Mouse (Mus musculus) limb, embryonic 11.5 days (tissue): ENCODE measurements around the gene Frrs1. TPM values are rescaled to one million over a fixed set of nuclear protein-coding genes. Genes with fewer than 3 reads are reported as not detected.

Source experiments
- ATAC-seq: fragments of 200-750 bp; cut with Nextera tagmentation; 2 replicates; pipeline ENCODE4 v1.8.0; 2017; ENCODE audit warnings: low read depth; ENCODE audit not compliant: insufficient number of reproducible peaks, low FRiP score, low TSS enrichment
- DNase-seq: peaks from one replicate; pipeline ENCODE4 v3.0.0-alpha.2; 2015; ENCODE audit warnings: low spot score
- H3K27ac ChIP-seq: fragments of 300-500 bp; sonication (generic); replicated peaks from 2 replicates; pipeline ENCODE4 v1.5.1; 2014; ENCODE audit warnings: low read depth, mild to moderate bottlenecking, low read length
- H3K27me3 ChIP-seq: fragments of 300-500 bp; sonication (generic); 2 replicates; pipeline ENCODE4 v1.6.1; 2014; ENCODE audit warnings: mild to moderate bottlenecking, low read length, mixed read lengths; ENCODE audit not compliant: control insufficient read depth, insufficient read depth
- H3K36me3 ChIP-seq: fragments of 300-500 bp; sonication (generic); 2 replicates; pipeline ENCODE4 v1.6.1; 2014; ENCODE audit warnings: mild to moderate bottlenecking, low read length, moderate library complexity, mixed read lengths; ENCODE audit not compliant: control insufficient read depth, insufficient read depth
- H3K4me1 ChIP-seq: fragments of 300-500 bp; sonication (generic); 2 replicates; pipeline ENCODE4 v1.6.1; 2014; ENCODE audit warnings: low read length, mixed read lengths; ENCODE audit not compliant: control insufficient read depth, insufficient read depth
- H3K4me2 ChIP-seq: fragments of 300-500 bp; sonication (generic); 2 replicates; pipeline ENCODE4 v1.6.1; 2014; ENCODE audit warnings: low read depth, mild to moderate bottlenecking, moderate library complexity; ENCODE audit not compliant: severe bottlenecking
- H3K4me3 ChIP-seq: fragments of 300-500 bp; sonication (generic); 2 replicates; pipeline ENCODE4 v1.5.1; 2014; ENCODE audit warnings: low read depth, low read length
- H3K9ac ChIP-seq: fragments of 300-500 bp; sonication (generic); 2 replicates; pipeline ENCODE4 v1.6.1; 2014; ENCODE audit warnings: mild to moderate bottlenecking, low read length
- H3K9me3 ChIP-seq: fragments of 300-500 bp; sonication (generic); 2 replicates; pipeline ENCODE4 v1.6.1; 2016; ENCODE audit warnings: low read length; ENCODE audit not compliant: control insufficient read depth
- WGBS: fragments of 180-500 bp; shearing (Covaris S2); extraction: QIAGEN DNeasy Blood & Tissue Kit; methylation state at CpG from one replicate; pipeline ENCODE4 v1.1.7; 2014; 5-methylcytosine and 5-hydroxymethylcytosine counted together
- polyA plus RNA-seq: library from polyadenylated mRNA; unstranded; fragments of >200 nt; fragmentation: Nextera tagmentation; extraction: Ambion mirVana; gene quantifications from 2 replicates; pipeline ENCODE4 v1.2.1, GENCODE M21; 2014

Gene Frrs1
- polyA plus RNA-seq, 1 experiment from 2014 or later, result 10.7 TPM

GRCm38 (mm10) chr3:116870372-116870771, 11.1 kb downstream of the Frrs1 start:
- DNase-seq (no peak), ATAC-seq (no peak)
- no peaks in the 10 kb centered on the region for H3K27me3 ChIP-seq
- H3K4me3 ChIP-seq, result no peak overlapping the region
- H3K9ac ChIP-seq, result no peak overlapping the region
- 29% methylated on average over 3 of the region's 3 CpGs for WGBS
- no peaks in the 10 kb centered on the region for H3K9me3 ChIP-seq
- H3K4me2 ChIP-seq, result no peak overlapping the region
- peaks cover 3% of the 10 kb centered on the region; the same call in 1 of the 2 replicates for H3K4me1 ChIP-seq
- H3K36me3 ChIP-seq, result no peaks in the 10 kb centered on the region; the same call in 1 of the 2 replicates
- no peak overlapping the region for H3K27ac ChIP-seq

- H3K27ac ChIP-seq, result no peak overlapping the region
- H3K4me3 ChIP-seq, result no peak overlapping the region
- no peaks in the 10 kb centered on the region for H3K27me3 ChIP-seq
- no peak overlapping the region for H3K9ac ChIP-seq
- no peaks in the 10 kb centered on the region for H3K36me3 ChIP-seq
- ATAC-seq (no peak), DNase-seq (no peak)
- H3K9me3 ChIP-seq, result no peaks in the 10 kb centered on the region
- H3K4me1 ChIP-seq, result no peaks in the 10 kb centered on the region
- WGBS, result 88% methylated on average over 14 of the region's 14 CpGs
- H3K4me2 ChIP-seq, result no peak overlapping the region
Measured at GRCm38 (mm10) chr3:116882221-116882960, 23.1 kb downstream of the Frrs1 start.

GRCm38 (mm10) chr3:116884941-116885340, 25.7 kb downstream of the Frrs1 start:
- Histone ChIP-seq H3K9ac (no peak overlapping the region), H3K27ac (no peak overlapping the region), H3K27me3 (no peaks in the 10 kb centered on the region), H3K4me1 (no peaks in the 10 kb centered on the region), H3K9me3 (no peaks in the 10 kb centered on the region), H3K4me3 (no peak overlapping the region), H3K36me3 (no peaks in the 10 kb centered on the region), H3K4me2 (no peak overlapping the region)
- ATAC-seq, result no peak
- 94% methylated on average over 8 of the region's 8 CpGs for WGBS
- no peak for DNase-seq

- H3K36me3 ChIP-seq, result no peaks in the 10 kb centered on the region
- WGBS, result 89% methylated on average over 7 of the region's 7 CpGs
- DNase-seq (no peak), ATAC-seq (no peak)
- H3K4me2 ChIP-seq, result no peak overlapping the region
- H3K4me3 ChIP-seq, result no peak overlapping the region
- H3K9ac ChIP-seq, result no peak overlapping the region
- H3K4me1 ChIP-seq, result no peaks in the 10 kb centered on the region
- no peaks in the 10 kb centered on the region for H3K9me3 ChIP-seq
- no peaks in the 10 kb centered on the region for H3K27me3 ChIP-seq
- H3K27ac ChIP-seq, result no peak overlapping the region
Measured at GRCm38 (mm10) chr3:116889358-116889757, 30.1 kb downstream of the Frrs1 start.

- Histone ChIP-seq H3K4me1 (no peaks in the 10 kb centered on the region), H3K9ac (no peak overlapping the region), H3K27ac (no peak overlapping the region), H3K36me3 (no peaks in the 10 kb centered on the region), H3K27me3 (no peaks in the 10 kb centered on the region), H3K9me3 (no peaks in the 10 kb centered on the region), H3K4me2 (no peak overlapping the region), H3K4me3 (no peak overlapping the region)
- WGBS, result 96% methylated on average over 4 of the region's 4 CpGs
- no peak for DNase-seq
- ATAC-seq, result no peak
Measured at GRCm38 (mm10) chr3:116890576-116890975, 31.3 kb downstream of the Frrs1 start.

GRCm38 (mm10) chr3:116891436-116892205, 32.4 kb downstream of the Frrs1 start:
- no peaks in the 10 kb centered on the region for H3K9me3 ChIP-seq
- ATAC-seq, result no peak
- no peak overlapping the region for H3K27ac ChIP-seq
- no peak overlapping the region for H3K4me3 ChIP-seq
- no peak overlapping the region for H3K9ac ChIP-seq
- no peaks in the 10 kb centered on the region for H3K4me1 ChIP-seq
- no peak overlapping the region for H3K4me2 ChIP-seq
- 92% methylated on average over 17 of the region's 17 CpGs for WGBS
- no peaks in the 10 kb centered on the region for H3K27me3 ChIP-seq
- no peaks in the 10 kb centered on the region for H3K36me3 ChIP-seq
- DNase-seq, result no peak

GRCm38 (mm10) chr3:116892206-116892563, 32.9 kb downstream of the Frrs1 start:
- Histone ChIP-seq H3K36me3 (no peaks in the 10 kb centered on the region; the same call in 1 of the 2 replicates), H3K27me3 (no peaks in the 10 kb centered on the region), H3K9me3 (no peaks in the 10 kb centered on the region), H3K4me3 (no peak overlapping the region), H3K27ac (no peak overlapping the region), H3K4me2 (no peak overlapping the region), H3K9ac (no peak overlapping the region), H3K4me1 (no peaks in the 10 kb centered on the region)
- WGBS, result 95% methylated on average over 6 of the region's 6 CpGs
- DNase-seq (no peak), ATAC-seq (no peak)

- no peaks in the 10 kb centered on the region for H3K4me1 ChIP-seq
- H3K27ac ChIP-seq, result no peak overlapping the region
- no peak overlapping the region for H3K4me3 ChIP-seq
- no peak overlapping the region for H3K4me2 ChIP-seq
- no peaks in the 10 kb centered on the region; the same call in 1 of the 2 replicates for H3K36me3 ChIP-seq
- H3K9me3 ChIP-seq, result no peaks in the 10 kb centered on the region
- no peak for DNase-seq
- no peaks in the 10 kb centered on the region for H3K27me3 ChIP-seq
- no peak overlapping the region for H3K9ac ChIP-seq
- ATAC-seq, result no peak
- WGBS, result 76% methylated on average over 9 of the region's 9 CpGs
Measured at GRCm38 (mm10) chr3:116892872-116893271, 33.6 kb downstream of the Frrs1 start.
